Mouse (Mus musculus): ENCODE data around the gene Spaca4. TPM values are rescaled to one million over a fixed set of nuclear protein-coding genes. Genes with fewer than 3 reads are reported as not detected.

Spaca4 gene
- total RNA-seq, 2 experiments from 2014 or later: not detected

GRCm38 (mm10) chr7:45700301-45701015 is 25.2 kb downstream of the Spaca4 start:
- peak; percentile 79 to 93 for DNase-seq (ENCODE audit: low spot score in 2 of 2)

GRCm38 (mm10) chr7:45699523-45700141 is 26.0 kb downstream of the Spaca4 start, which contains the start of gene Car11:
Car11 (plus strand) TSS chr7:45699843.
- no peak for DNase-seq (ENCODE audit: low spot score in 2 of 2)

GRCm38 (mm10) chr7:45697894-45698293 is 27.7 kb downstream of the Spaca4 start:
- DNase-seq (ENCODE audit: low spot score in 2 of 2): no peak

GRCm38 (mm10) chr7:45695098-45695497 is 30.5 kb downstream of the Spaca4 start:
- DNase-seq (ENCODE audit: low spot score in 2 of 2): no peak

- DNase-seq (ENCODE audit: low spot score in 2 of 2): no peak
Observed at GRCm38 (mm10) chr7:45693921-45694591, 31.6 kb downstream of the Spaca4 start, which contains the start of gene Sec1. Sec1 (minus strand) TSS chr7:45694402.

GRCm38 (mm10) chr7:45692364-45692763 is 33.2 kb downstream of the Spaca4 start:
- no peak for DNase-seq (ENCODE audit: low spot score in 2 of 2)

GRCm38 (mm10) chr7:45689800-45690199 is 35.8 kb downstream of the Spaca4 start:
- DNase-seq (ENCODE audit: low spot score in 2 of 2): no peak

GRCm38 (mm10) chr7:45689099-45689498 is 36.5 kb downstream of the Spaca4 start:
- DNase-seq (ENCODE audit: low spot score in 2 of 2): no peak

GRCm38 (mm10) chr7:45686841-45687240 is 38.8 kb downstream of the Spaca4 start:
- DNase-seq (ENCODE audit: low spot score in 2 of 2): no peak

- DNase-seq (ENCODE audit: low spot score in 2 of 2): no peak
Observed at GRCm38 (mm10) chr7:45685811-45686210, 39.8 kb downstream of the Spaca4 start.

- no peak for DNase-seq (ENCODE audit: low spot score in 2 of 2)
Observed at GRCm38 (mm10) chr7:45683396-45684050, 42.1 kb downstream of the Spaca4 start, which contains the start of gene Ntn5. Ntn5 (plus strand) TSS chr7:45684022.

GRCm38 (mm10) chr7:45682144-45683126 is 43.2 kb downstream of the Spaca4 start:
- peak; percentile 80 to 90 for DNase-seq (ENCODE audit: low spot score in 2 of 2)

- DNase-seq (ENCODE audit: low spot score in 2 of 2): no peak
Observed at GRCm38 (mm10) chr7:45681046-45681736, 44.4 kb downstream of the Spaca4 start.

GRCm38 (mm10) chr7:45679966-45680621 is 45.5 kb downstream of the Spaca4 start:
- no peak for DNase-seq (ENCODE audit: low spot score in 2 of 2)

GRCm38 (mm10) chr7:45678513-45678912 is 47.1 kb downstream of the Spaca4 start:
- no peak for DNase-seq (ENCODE audit: low spot score in 2 of 2)

- no peak for DNase-seq (ENCODE audit: low spot score in 2 of 2)
Observed at GRCm38 (mm10) chr7:45677627-45678295, 47.9 kb downstream of the Spaca4 start.
